Mouse (Mus musculus) MN1 (cell line): Measurements from ENCODE around the gene D630003M21Rik.

Experiments
- DNase-seq: peaks from one replicate; pipeline ENCODE4 v3.0.0-alpha.2; 2016; ENCODE audit warnings: low spot score

The D630003M21Rik gene

DNA sequence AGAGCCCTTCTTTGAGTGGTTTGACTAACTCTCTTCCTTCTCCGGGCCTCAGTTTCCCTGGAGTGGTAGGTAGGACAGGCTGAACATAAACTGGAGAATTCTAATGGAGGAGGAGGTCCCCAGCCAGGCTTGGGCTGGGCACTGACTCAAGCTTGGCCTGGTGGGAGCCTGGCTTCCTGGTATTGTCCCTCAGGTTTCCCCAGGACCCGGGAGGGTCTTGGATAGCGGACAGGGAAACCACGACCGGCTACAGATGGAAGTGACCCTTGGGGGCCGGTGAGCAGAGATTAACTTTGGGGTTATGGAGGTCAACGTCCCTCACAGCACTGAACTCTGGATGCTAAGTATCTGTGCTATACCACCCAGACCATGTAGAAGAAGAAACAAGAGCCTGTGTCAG is 87.8 kb downstream of the D630003M21Rik start:
- DNase-seq = no peak

DNA sequence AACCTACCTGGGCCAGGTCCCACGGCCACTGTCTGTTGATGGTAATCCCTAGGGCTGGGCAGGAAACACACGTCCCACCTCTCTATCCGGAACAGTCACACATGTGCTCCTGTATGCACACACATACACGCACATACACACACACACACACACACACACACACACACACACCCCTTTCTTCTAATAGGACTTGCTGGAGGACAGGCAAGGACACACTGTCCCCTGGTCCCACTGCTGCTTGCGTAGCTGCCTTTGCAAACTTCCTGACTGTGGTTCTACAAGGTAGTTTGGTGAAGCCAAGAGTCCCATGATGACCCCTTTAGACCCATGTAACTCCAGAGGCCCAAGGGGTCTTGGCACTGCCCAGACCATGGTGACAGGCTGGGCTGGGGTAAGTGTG is 88.4 kb downstream of the D630003M21Rik start:
- no peak for DNase-seq

DNA sequence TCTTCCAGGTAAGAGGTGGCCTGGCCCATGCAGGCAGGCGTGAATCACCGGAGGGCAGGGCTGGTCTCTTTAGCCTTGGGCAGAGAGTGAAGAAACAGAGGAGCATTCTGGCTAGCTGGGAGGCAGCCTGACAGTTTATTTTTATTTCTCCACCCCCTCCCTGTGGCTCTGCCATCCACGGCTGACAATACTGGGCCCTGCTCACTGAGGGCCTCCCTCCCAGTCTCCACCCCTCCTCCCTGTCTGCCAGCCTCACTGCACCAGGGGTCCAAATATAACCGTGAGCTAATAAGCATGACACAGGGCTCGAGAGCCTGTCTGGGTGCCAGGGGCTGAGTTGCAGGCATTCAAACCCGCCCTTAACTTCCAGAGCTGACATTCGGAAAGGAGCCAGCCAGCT is 89.4 kb downstream of the D630003M21Rik start:
- DNase-seq = peak; percentile 78

DNA sequence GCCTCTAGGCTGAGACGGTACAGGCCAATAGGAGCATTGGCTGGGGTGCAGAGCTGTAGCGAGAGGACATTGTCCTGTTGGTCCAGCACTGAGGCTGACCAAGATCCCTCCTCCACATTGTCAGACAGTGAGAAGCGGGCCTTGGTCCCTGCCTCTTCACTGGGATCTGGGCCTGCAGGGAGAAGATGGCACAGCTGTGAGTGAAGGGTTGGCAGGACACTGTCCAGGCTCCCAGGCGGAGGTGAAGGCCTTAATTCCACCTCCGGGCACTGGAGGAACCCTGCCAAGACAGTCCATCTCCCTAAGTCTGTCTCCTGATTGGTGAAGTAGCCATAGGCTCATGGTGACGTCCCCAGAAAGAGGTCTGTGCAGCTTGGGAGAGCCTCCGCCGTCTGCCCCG is 90.2 kb downstream of the D630003M21Rik start:
- no peak for DNase-seq

DNA sequence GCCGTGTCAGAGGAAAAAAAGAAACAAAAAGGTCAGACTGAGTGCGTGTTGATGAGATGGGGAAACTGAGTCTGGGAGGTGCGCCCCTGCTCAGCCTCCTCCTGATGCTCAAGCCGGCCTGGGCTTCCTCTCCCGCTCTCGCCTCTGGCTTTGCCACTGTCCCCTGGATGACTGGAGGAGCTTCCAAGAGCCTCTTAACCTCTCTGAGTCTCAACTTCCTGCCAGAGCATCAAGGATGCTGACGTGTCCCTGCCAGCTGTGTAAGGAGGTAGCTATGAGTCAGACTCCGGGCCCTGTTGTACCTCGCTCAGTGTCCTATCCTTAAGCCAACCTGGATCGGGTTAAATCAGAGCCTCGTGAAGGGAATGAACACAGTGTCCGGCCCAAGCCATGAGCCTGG is 91.3 kb downstream of the D630003M21Rik start:
- DNase-seq = peak; percentile 37

DNA sequence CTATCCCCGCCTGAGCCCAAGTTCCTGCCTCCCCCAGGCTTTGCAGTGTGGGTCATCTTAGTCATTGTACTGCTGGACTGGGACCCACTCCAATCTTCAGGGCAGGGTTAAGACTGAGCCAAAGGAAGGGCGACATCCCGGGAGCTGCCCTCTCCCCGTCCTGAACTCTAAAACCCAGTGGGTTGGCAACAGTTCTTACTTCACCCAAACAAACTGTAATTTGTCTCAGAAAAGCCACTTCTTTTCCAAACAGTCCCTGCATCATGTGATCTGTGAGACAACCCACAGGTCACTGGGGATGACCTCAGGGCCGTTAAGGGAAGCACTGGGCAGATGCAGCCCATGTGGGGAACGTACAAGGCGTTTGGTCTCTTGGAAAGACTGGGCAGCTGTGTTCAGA is 92.8 kb downstream of the D630003M21Rik start:
- no peak for DNase-seq

DNA sequence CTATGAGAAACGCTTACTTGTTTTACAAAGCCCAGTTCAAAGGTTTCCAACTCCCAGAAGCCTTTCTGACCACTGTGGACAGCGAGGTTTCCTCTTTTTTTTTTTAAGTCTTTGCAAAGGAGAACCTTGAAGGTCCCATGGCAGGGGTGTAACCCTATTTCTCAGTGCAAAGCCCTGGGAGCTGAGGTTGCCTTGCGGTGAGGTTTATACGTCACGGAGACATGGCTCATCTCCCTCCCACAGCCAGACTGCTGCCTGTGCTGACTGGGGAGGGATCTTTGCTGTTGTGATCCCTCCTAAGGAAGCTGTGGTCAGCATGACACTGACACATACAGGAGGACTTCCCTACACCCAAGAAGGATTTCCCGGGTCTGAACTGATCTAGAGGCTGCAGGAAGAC is 96.0 kb downstream of the D630003M21Rik start:
- DNase-seq = no peak
